Mouse (Mus musculus) cerebellum, postnatal 36 days (tissue): ENCODE measurements around the gene Slc6a12.

Experiments used
- DNase-seq, 2 experiments: peaks; one replicate each; pipeline ENCODE4 v3.0.0; 2021 to 2022; ENCODE audit warnings: mixed read lengths in 2 of 2

Slc6a12 gene

DNA sequence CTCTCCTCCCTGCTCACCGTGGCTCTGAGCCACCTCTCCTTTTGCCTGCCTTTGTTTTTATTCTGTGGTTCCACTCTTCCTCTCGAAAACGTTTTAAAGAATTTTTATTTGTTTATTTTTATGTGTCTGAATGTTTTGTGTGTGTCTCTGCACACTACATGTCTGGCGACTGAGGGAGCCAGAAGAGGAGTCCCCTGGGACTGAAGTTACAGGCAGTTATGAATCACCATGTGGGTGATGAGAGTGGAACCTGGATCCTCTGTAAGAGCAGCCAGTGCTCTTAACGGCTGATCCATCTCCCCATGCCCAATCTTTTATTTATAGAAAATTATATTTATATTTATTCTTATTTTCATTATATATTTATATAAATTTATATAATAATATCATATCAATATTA is 1.5 kb downstream of the Slc6a12 start:
- DNase-seq: no peak

DNA sequence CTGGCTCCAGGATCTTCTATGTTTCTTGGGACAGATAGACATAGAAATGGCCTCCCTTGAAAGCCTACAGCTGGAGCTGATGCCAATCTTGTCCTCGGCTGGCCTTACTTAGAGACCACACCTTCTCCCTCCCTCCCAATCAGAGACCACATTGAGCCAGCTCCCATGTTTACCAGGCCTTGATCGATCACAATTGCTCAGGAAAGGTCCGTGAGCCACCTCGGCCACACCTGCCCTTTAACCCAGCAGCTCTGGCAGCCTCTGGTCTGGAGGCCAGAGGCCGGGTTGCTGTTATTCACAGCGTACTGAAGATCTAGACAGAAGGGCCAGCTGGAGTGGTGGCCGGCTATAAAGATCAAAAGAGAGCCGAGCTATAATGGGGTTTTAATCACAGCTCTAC is 3.6 kb downstream of the Slc6a12 start:
- DNase-seq: no peak

DNA sequence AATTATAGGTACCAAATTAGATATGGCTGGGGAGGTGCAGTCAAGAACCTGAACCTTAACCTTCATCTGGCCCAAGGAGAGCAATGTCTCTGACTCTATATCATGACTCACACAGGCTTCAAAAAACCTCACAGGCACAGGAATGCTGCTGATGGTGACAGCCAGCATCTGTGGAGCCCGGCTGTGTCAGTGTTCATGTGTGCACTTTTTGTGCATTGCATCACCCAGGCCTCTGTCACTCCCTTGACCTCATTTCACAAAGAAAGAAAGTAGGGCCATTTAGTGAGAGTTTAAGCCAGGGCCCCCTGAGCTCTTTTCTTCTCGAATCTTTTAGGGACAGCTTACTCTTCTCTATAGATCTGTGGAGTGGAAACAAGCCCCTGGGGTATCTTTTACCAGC is 9.4 kb downstream of the Slc6a12 start:
- no peak for DNase-seq

DNA sequence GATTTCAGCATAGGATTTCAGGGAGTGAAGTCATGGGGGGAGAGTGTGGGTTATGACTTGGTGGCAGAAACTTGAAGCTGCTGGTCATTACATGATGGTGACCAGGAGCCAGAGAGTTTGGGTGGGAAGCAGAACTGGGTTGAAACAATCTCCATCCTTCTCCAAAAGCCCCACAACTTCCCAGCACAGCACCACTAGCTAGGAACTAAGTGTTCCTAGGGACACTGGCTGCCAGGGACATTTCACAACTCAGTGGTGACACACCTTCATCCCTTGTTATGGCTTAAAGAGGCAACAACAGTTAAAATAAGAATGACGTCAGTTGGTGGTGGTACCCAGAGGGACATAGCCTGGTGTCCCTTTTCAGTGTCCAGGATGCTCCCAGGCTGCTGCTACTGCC is 13.2 kb downstream of the Slc6a12 start:
- no peak for DNase-seq

DNA sequence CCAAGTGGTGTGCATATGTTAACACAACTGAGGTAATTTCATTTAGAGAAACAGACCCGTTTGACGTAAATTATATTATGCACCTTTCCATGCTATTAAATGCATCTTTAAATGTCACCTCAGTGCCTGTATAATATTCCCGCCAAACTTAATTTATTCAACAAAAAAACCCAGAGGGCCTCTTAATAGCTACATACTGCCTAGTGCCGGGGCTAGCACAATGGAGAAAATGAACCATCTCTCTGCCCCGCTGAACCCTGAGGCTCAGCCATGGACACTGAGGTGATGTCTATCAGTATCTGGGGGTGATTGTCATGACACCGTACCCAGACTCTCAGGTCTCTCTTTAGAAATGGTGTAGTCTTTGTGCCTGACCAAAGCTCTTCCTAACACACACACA is 14.4 kb downstream of the Slc6a12 start:
- no peak for DNase-seq

DNA sequence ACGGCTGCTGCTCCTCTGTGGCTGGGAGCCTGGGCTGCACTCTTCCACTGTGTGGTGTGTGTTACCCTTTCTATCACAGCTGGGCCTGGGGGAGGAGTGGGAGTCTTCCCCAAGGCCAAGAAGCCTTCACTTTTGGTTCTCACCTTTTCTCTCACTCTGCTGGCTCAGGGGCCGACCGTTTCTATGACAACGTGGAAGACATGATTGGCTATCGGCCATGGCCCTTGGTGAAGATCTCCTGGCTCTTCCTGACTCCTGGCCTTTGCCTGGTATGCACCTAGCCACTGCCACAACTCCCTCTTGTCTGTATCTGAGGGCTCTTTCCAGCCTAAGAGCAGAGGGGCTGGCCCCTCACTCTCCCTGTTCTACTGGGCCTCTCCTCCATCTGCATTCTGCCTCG is 20.2 kb downstream of the Slc6a12 start:
- DNase-seq: no peak

DNA sequence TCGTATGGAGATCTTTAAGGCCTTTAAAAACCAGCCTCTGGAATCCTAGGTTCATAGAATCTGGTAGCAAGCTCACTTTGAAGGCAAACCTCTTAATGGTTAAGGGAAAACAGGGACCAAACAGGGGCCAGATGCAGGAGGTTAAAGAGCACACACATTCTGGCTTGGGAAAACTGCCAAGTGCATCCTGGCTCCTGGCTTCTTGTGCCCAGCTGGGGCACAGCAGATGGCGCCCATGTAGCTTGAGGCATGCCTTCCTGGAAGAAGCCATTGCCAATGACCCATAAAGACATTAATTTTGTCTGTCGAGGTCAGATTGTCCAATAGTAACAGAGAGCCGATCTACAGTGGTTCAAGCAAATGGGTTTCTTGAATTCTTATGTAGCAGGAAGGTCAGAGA is 21.1 kb downstream of the Slc6a12 start:
- peak in 1 of 2 experiments; percentile 13 for DNase-seq

DNA sequence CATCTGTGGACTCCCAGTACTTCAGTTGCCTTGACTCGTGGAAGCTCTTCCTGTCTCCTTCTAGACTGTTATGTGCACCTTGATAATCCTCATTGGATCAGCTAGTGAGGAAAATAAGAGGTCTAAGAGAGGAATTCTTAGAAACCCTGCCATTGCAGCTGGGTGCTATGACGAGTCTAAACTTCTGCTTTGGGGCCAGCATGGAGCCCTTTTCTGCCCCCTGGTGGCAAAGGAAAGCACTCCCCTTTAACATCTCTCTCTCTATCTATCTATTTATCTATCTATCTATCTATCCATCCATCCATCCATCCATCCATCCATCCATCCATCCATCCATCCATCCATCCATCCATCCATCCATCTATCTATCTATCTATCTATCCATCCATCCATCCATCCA is 23.7 kb downstream of the Slc6a12 start:
- DNase-seq: peak; percentile 11 to 18

DNA sequence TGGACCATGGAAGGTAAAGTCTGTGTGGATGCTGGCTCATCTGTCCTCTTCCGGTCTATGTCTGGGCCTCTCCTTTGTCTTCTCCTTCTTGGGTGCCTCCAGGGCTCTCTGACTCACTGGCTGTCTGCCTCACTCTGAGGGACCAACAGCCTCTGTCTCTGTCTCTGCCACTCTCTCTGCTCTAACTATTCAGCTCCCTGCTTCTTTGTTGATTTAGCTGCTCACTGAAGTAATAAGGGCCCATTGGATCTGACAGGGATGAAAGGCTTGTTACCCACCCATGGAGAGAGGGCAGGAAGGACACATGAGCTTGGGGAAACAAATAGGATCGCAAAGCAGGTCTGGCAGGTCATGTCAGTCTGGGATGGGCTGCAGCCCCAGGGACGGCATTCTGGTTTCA is 24.2 kb downstream of the Slc6a12 start:
- DNase-seq: no peak

DNA sequence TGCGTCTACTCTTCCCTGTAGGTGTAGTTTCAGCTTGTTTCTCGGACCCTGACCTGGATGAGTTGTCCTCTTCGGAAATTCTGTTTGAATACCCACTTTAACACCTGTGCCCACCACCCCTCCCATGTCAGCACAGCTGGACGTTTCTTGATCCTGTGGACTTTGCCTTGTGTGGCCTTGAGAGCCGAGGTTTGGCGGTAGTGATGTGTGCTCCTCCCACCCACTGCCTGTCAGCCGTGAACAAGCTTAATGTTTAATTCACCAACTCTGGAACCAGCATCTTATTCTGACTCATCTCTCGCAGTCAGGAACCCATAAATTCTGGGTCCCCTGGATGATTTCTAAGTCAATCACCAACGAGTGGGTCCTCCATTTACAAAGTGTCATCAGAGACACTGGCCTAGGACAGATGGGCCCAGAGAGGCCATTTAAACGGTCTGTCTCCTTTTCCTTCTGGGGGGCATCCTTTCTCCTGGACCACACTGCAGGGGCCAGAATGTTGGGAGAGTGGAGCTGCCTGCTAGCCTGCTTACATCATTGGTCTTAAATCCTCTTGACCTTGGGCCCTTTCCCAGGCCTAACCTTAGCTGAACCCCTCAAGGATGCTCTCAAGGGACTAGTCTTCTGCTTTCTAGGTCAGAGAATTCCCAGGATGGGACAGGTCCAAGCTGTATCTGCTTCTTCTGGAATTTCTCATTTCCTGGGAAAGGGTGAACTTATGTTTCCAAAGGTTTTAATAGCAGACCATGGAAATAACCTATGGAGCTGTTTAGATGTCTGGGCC is 28.5 kb downstream of the Slc6a12 start:
- DNase-seq: no peak

DNA sequence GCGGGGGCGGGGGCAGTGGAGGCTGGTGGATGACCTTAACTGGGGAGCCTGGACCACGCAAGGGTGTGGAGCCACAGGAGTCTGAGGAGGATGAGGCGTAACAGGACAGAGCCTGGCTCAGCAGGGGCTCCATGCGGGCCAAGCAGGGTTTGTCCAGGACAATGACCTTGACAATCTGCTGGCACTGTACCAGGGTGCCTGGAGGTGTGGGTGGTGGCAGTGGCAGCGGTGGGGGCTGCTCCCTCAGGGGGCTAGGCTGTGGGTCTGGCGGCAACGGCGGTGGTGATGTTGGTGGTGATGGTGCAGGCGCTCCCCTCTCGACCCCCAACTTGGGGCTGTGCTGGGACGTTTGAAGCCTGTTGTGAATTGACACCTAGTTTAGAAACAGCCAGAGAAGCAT is 33.3 kb downstream of the Slc6a12 start:
- no peak for DNase-seq

DNA sequence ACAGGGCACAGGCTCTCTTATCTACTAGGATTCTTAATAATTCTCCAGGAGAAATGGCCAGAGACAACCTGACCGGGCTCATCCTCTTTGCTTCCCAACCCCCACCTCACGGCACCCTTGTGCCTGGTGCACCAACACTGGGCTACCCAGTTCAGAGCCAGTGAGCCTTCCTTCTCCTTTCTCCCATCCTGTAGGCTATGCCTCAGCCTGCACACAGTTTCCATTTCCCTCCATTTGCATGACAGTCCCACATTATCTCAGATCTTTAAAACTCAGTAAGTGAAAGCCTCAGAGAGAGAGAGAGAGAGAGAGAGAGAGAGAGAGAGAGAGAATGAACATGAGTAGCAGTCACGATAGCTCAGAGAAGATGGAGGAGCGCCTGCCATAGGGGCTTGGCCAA is 35.4 kb downstream of the Slc6a12 start:
- DNase-seq: no peak

DNA sequence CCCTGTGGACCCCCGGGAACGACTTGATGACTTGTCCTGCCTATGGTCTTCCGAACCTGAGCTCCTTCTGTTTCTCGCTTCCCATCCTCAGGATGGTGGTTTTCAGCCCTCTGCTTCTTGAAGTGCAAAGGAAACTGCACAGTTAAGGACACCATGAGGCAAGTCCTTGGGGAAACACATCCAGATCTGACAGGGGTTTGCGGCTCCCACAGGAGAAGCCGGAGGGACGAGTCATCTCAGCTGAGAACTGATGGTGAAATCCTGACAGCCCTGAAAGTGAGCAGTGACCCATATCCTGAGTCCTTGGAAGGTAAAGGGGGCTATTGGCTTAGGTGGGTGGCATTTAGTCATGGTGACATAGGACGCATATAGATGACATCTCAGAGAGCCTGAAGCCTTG is 37.7 kb downstream of the Slc6a12 start:
- DNase-seq: no peak

DNA sequence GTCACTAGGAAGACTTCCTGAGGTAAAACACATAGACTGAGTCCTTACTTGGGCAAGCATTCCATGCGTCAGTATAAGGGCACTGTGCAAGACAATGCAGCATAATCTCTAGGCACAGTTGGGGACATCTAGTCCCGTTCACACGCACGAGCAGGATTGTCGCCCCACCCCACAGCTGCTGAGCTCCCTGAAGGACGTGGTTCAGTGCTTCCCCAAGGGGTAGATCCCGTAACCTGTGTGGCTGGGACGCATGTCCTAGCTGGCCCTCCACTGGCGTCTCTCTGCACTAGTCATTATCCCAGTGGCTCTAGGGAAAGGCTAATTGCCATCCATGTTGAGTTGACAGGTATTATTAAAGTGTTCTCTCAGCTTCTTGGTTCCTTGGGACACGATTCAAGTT is 39.2 kb downstream of the Slc6a12 start:
- no peak for DNase-seq

DNA sequence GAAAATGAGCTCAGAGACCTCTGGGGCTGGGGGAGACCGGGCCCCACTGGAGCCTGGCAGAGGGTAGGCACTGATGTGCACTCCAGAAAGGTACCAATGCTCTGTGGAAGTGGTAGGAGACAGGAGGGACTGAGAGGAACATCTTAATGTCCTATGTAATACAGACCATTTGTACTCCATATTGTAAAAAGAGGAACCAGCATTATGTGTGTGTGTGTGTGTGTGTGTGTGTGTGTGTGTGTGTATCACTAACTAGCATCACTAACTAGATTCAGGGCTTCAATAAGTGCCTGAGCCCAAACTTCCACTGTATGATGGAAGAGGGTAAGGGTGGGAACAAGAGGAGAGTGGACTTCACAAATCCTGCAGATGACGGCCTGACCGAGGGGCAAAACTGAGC is 42.5 kb downstream of the Slc6a12 start:
- DNase-seq: no peak

DNA sequence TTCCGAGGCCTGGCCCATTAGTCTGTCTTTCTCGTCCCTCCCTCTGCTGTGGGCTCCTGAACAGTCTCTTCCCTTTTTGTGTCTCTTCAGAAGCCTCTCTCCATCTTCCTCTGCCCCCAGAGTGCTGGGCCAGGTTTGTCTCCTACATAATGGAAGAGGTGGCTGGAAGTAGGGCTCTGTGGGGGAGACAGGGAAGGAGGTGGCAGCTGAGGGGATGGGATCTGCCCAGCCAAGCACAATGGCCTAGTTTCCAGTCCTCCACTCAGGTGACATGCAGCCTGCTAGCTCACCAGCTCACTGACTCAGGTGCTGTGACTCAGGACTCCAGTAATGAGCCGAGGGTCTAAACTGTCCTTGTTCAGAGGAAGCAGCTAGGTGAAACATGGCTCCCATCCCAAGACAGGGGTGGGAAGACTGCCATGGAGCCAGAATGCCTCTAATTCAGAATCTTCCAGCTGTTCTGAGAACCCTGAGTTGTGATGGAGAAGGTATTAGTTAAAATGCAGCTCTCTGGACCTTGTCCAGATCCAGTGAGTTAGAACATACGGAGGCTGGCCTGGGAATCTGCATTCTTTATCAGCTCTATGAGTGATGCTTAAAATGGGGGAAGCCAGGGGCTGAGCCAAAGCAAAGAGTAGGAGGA is 49.9 kb downstream of the Slc6a12 start:
- no peak for DNase-seq

DNA sequence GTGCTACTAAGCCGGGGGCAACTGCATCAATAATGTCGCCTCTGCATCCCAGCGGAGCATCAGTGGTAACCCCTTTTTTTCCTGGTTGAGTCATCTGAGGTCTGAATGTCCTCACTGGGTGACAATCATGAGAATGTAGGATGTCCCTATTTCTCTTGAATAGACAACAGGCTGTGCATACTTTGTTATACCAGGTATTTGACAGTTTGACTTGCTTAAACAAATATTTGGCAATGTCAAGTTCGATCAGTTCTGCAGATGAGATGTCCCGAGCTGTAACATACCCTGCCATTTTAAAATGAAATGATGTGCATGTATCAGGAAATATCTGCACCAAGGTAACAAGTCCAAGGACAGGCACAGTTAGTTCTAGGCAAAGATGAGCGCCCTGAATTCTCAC is 58.3 kb downstream of the Slc6a12 start:
- DNase-seq: no peak

DNA sequence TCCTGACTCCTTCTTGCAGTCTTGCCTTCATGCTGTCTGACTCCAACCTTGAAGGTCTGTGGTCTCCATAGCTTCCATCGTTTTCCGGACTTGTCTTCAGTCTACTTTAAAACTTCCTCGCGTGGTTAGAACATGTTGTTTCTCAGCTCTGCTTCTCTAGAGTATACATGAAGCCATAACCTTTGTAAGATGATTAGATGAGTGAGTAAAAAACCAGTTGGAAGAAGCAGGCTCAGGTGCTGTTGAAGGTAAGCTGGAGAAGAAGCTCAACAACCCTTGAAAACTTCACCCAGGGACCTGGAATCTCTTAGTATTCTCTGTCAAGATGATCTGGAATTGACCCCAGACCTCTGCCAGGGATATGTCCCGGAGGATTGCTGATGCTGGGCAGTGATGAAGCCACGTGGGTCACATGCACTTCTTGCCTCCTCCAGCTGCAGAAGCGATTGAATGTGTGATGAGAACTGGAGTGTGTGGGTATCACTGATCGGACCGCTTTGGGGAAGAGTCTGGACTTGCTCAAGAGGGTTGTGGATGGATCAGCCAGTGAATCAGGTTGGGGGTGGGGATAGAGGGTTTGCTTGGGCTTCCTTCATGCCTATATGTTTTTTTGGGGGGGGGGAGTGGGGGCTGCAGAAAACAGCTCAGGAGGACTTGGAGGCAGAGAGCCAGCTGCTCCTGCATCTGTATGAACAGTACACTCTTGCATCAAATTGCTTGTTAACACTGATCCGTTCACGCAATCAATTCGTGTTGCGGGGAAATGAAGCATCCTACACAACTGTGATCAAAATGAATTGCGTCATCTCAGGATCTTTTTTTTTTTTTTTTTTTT is 59.2 kb downstream of the Slc6a12 start:
- no peak for DNase-seq

DNA sequence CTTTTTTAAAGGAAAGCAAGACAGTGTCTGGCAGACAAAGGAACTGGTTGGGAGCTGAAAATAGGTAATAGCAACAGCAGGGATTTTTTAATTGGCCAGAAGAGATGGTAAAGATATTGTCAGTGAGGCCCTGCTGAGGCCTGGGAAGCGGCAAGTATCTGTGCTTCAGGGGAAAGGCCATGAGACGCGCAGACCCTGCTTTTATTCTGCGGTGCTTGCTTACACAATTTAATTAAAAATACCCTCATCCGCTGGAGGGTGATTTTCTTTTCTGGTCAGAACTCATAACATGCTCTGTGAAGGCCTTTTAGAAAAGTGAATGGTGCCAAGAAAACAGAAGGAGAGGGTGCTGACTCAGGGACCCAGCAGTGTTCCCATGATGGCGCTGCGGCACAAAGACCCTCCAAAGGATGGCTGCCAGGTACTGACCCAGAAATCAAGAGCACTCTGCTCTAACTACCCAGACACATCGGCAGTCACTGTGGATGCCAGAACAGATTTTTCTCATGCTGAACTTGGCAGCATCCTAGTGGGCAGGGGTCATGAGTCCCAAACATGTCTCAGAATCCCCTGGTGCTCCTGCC is 59.9 kb downstream of the Slc6a12 start:
- DNase-seq: no peak

DNA sequence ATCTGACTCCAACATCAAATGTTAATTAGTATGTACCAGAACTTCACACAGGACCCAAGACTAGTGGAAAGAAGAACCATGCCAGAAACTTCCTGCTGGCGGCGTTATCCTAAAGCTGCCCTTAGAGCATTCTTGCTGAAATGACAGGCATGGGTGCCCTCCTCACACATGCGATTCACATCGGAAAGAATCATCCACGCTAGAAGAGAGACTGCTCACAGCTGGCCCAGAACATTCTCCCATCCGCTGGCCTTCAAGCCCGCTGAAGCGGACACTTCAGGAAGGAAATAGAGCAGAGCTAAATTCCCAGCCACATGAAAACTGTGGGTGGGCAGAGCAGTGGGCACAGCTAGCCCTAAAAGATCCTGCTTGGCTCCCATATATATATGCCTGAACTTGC is 62.4 kb downstream of the Slc6a12 start:
- DNase-seq: no peak

DNA sequence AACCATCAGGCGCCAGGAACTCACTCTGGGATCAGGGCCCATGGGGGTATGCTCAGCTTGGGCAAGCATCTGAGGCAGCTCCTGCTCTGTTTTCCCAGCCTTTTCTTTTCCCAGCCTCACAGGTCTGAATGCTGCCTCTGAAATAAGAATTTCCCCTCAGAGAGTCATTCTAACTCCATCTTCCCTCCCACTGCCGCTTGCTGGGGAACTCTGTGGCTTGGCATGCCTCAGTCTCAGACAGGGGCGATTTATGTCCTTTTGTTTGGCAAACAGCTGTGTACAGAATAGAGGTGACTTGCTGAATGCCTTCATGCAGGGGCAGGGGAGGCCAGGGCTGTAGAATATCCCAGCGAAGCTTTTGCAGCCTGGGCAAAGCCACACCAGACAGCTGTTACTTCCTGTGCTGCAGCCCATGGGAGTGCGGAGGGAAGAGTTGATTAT is 64.7 kb downstream of the Slc6a12 start:
- no peak for DNase-seq

DNA sequence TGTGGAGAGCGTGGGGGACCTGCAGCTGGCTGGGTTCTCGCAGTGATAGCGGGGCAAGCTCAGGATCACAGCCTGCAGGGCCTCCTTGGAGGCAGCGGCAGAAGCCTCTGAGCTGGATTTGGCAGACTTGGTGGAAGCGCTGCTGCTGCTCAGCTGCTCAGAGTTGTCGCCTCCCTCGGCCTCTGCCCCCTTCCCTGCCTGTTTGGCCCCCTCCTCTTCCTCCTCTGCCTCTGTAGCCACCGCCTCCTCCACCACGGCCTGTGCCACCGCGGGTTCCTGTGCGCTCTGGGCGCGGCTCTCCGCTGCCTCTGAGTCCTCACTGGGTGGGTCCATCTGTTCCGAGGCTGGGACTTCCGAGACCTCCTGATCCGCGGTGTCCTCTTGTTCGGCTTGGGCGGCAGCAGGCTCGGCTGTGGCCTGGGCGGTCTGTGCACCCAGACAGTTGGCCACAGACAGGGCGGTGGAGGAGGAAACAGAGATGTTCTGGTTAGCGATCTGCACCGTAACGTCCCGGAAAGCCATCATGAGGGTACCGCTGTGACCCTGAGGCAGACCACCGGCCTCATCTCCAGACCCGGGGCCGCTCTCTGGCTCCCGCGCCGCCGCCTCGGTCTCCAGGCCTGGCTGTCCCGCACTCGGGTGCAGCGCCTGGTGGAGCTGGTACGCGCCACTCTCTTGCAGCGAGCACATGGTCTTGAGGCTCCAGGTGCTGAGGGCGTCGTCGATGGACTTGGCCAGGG is 69.9 kb downstream of the Slc6a12 start:
- DNase-seq: no peak
